Mouse (Mus musculus) neural tube, embryonic 13.5 days (tissue): ENCODE data around the gene Spata19. TPM values are rescaled to one million over a fixed set of nuclear protein-coding genes. Genes with fewer than 3 reads are reported as not detected.

Experiments used
- ATAC-seq: fragments of 200-750 bp; cut with Nextera tagmentation; 2 replicates; pipeline ENCODE4 v1.8.0; 2017; ENCODE audit warnings: low read depth, mild to moderate bottlenecking, moderate TSS enrichment, moderate library complexity
- H3K27ac ChIP-seq: fragments of 300-500 bp; sonication (generic); replicated peaks from 2 replicates; pipeline ENCODE4 v1.5.1; 2015; ENCODE audit warnings: moderate library complexity, mild to moderate bottlenecking, inconsistent platforms
- H3K27me3 ChIP-seq: fragments of 300-500 bp; sonication (generic); 2 replicates; pipeline ENCODE4 v1.6.1; 2015; ENCODE audit warnings: mild to moderate bottlenecking, inconsistent platforms
- H3K36me3 ChIP-seq: fragments of 300-500 bp; sonication (generic); 2 replicates; pipeline ENCODE4 v1.6.1; 2015; ENCODE audit warnings: mild to moderate bottlenecking, inconsistent platforms
- H3K4me1 ChIP-seq: fragments of 300-500 bp; sonication (generic); replicated peaks from 2 replicates; pipeline ENCODE4 v1.6.1; 2015; ENCODE audit warnings: inconsistent platforms
- H3K4me2 ChIP-seq: fragments of 300-500 bp; sonication (generic); 2 replicates; pipeline ENCODE4 v1.6.1; 2015; ENCODE audit warnings: inconsistent platforms, mild to moderate bottlenecking, moderate library complexity
- H3K4me3 ChIP-seq: fragments of 300-500 bp; sonication (generic); 2 replicates; pipeline ENCODE4 v1.5.1; 2015; ENCODE audit warnings: mild to moderate bottlenecking, inconsistent platforms
- H3K9ac ChIP-seq: fragments of 300-500 bp; sonication (generic); 2 replicates; pipeline ENCODE4 v1.6.1; 2015; ENCODE audit warnings: moderate library complexity, mild to moderate bottlenecking, inconsistent platforms
- H3K9me3 ChIP-seq: fragments of 300-500 bp; sonication (generic); 2 replicates; pipeline ENCODE4 v1.6.1; 2016; ENCODE audit warnings: inconsistent platforms
- WGBS: fragments of 180-500 bp; shearing (Covaris S2); methylation state at CpG from one replicate; pipeline ENCODE4 v1.1.7; 2015; 5-methylcytosine and 5-hydroxymethylcytosine counted together
- polyA plus RNA-seq: library from polyadenylated mRNA; unstranded; fragments of >200 nt; fragmentation: Nextera tagmentation; extraction: Ambion mirVana; gene quantifications from 2 replicates; pipeline ENCODE4 v1.2.1, GENCODE M21; 2015

Gene Spata19
- polyA plus RNA-seq, 1 experiment from 2014 or later: not detected

- H3K4me3 ChIP-seq: no peak overlapping the region
- H3K9ac ChIP-seq: no peak overlapping the region
- no peaks in the 10 kb centered on the region for H3K36me3 ChIP-seq
- no peaks in the 10 kb centered on the region for H3K9me3 ChIP-seq
- ATAC-seq: no peak
- 76% methylated on average over 9 of the region's 9 CpGs for WGBS
- H3K27me3 ChIP-seq: no peaks in the 10 kb centered on the region
- H3K27ac ChIP-seq: no peak overlapping the region
- no peaks in the 10 kb centered on the region for H3K4me1 ChIP-seq
- no peak overlapping the region for H3K4me2 ChIP-seq
Observed at GRCm38 (mm10) chr9:27435936-27436335, 39.3 kb downstream of the Spata19 start.

- Histone ChIP-seq H3K27ac (no peak overlapping the region), H3K4me1 (no peaks in the 10 kb centered on the region), H3K36me3 (no peaks in the 10 kb centered on the region), H3K9ac (no peak overlapping the region), H3K4me2 (no peak overlapping the region), H3K27me3 (no peaks in the 10 kb centered on the region), H3K9me3 (no peaks in the 10 kb centered on the region), H3K4me3 (no peak overlapping the region)
- no peak for ATAC-seq
- 58% methylated on average over 7 of the region's 7 CpGs for WGBS
Observed at GRCm38 (mm10) chr9:27437391-27438061, 40.9 kb downstream of the Spata19 start.

- no peaks in the 10 kb centered on the region for H3K36me3 ChIP-seq
- no peak overlapping the region for H3K4me3 ChIP-seq
- H3K4me1 ChIP-seq: peaks cover 9% of the 10 kb centered on the region
- no peak overlapping the region for H3K27ac ChIP-seq
- 27% methylated on average over 9 of the region's 9 CpGs for WGBS
- 0 out of 2 replicates have a peak overlapping the region, but pooled peaks have one; percentile 11 for H3K4me2 ChIP-seq
- H3K27me3 ChIP-seq: 0 out of 2 replicates have a peak, but pooled peaks cover 4% of the 10 kb centered on the region
- ATAC-seq: peak; percentile 72; the same call in 1 of the 2 replicates
- 0 out of 2 replicates have a peak overlapping the region, but pooled peaks have one; percentile 26 for H3K9ac ChIP-seq
- H3K9me3 ChIP-seq: no peaks in the 10 kb centered on the region
Observed at GRCm38 (mm10) chr9:27449780-27450422, 53.3 kb downstream of the Spata19 start.

Other genes with a start within 250 kb of the Spata19 start
- gene Jam3, start 241.4 kb upstream of the Spata19 start, polyA plus RNA-seq: 68.9 and 80.3 TPM in 2 replicates
- gene Igsf9b, start 97.6 kb upstream of the Spata19 start, polyA plus RNA-seq: 12.6 and 14.3 TPM in 2 replicates